Mouse (Mus musculus): ENCODE data around the gene Ssh3. TPM values are rescaled to one million over a fixed set of nuclear protein-coding genes. Genes with fewer than 3 reads are reported as not detected.
"Not testable (repeated sequence)": the region's sequence is repeated elsewhere in the genome, so short reads cannot be mapped to it uniquely, and the experiment has no call there.

The Ssh3 gene
- total RNA-seq, 2 experiments from 2014 or later = 2.8 to 3.4 TPM

DNA sequence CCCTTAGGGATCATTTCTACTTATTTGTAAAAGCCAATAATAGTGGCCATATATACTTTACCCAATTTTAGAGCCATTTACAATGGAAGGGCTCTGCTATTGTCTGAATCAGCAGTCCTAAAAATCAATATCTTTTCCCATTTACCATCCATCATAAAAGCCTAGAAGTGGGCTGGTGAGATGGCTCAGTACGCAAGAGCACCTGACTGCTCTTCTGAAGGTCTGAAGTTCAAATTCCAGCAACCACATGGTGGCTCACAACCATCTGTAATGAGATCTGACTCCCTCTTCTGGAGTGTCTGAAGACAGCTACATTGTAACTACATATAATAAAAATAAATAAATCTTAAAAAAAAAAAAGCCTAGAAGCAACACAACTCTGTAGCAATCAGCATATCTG, 20.3 kb downstream of the Ssh3 start:
- DNase-seq (ENCODE audit: low spot score) = not testable (repeated sequence)

GRCm38 (mm10) chr19:4247010-4247409, 22.0 kb downstream of the Ssh3 start:
- DNase-seq (ENCODE audit: low spot score) = no peak

DNA sequence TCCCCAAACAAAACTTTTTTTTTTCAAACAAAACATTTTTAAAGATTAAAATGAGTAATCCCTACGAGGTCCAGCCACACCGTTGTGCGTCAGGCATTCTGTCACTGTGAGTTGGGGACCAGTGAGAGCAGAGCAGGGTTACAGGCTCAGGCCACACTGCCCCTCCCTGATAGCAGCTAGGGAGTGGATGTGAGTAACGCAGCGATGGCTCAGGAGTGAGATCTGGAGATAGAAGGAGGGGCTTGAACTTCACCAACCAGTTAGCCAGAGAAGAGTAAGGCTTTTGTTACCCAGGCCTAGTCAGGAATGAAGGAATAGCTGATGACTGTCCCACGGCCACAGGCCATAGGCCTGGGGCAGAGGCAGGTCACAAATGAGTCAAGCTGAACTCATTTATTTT, 24.2 kb downstream of the Ssh3 start:
- DNase-seq (ENCODE audit: low spot score) = no peak

GRCm38 (mm10) chr19:4242416-4242815, 26.6 kb downstream of the Ssh3 start:
- DNase-seq (ENCODE audit: low spot score) = no peak

DNA sequence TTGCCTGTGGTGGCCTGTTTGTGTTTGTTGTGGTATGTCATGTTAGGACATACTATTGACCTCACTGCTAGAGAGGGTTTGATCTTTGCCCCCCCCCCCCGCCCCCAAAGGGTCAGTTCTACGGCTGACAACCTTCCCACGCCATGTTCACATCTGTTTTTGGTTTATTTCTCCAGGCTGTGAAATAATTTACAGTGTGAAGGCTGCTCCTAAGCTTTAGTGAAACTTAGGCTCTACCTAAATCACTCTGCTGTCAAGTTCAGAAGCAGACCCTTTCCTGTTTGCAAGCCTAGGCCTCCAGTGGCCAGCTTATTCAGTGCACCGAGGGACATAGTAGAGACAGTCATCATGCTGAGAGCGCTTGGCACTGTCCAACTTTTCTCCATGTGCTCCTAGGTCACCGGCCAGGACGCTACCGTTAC, 28.7 kb downstream of the Ssh3 start:
- no peak for DNase-seq (ENCODE audit: low spot score)

GRCm38 (mm10) chr19:4234548-4234947, 34.4 kb downstream of the Ssh3 start:
- DNase-seq (ENCODE audit: low spot score) = no peak

DNA sequence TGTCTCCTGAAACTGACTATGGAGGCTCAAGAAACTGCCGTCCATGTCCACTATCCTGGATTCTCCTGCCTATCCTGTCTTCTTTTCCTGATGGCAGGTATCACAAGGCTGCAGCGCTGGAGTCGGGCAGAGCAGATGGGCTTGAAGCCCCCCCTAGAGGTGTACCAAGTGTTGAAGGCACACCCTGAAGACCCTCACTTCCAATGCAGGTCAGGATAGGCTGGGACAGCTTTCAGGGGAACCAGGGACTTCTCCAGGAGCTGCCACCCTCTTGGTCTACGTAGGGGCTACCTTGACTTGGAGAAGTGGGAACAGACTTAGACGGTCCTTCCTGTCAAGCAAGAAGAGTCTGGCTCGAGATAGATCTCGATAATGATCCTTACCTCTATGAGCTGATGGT, 36.3 kb downstream of the Ssh3 start:
- no peak for DNase-seq (ENCODE audit: low spot score)

GRCm38 (mm10) chr19:4232186-4232572, 36.8 kb downstream of the Ssh3 start:
- DNase-seq (ENCODE audit: low spot score) = peak; percentile 66

DNA sequence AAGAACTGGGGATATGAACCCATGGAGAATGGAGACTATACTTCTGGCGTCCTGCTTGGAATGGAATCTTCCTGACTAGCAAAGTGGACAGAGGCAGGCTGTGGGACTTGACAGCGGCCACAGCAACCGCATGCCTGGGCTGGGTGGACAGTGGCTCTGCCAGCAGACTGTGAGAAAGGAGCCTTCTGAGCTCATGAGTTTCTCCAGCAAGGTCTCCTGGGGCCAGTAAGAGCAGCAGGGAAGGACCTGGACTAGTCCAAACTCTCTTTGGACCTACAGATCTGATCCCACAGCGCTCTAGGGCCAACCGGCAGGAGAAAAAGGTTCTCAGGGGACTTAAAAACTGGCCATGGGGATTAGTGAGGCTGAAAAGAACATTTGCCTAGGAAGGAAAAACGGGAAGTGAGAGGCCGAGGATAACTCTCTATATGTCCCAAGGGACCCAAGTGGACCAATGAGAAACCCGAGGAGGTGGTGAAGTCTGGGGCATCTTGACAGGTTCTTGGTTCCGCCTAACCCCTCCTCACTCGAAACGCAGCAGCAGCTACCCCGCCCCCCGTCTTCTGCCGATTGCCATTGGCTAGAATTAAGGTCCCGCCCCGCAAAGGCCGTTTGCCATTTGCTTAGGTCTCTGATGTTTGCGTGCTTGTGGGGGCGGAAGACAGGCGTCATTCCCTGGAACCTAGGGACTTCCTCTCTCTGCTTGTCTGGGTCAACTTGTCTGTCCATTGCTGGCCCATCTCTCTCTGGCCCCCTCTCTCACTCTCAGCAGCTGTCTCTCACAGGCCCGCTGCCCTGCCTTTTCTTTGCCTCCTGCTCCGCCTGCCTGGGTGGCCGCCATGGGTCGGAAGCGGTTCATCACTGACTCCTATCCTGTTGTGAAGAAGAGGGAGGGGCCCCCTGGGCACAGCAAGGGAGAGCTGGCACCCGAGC, 37.5 kb downstream of the Ssh3 start, which contains the start of gene Pold4:
Pold4 (plus strand) TSS at position 647 of the 933 bp plus-strand sequence.
- peak; percentile 99 for DNase-seq (ENCODE audit: low spot score)

DNA sequence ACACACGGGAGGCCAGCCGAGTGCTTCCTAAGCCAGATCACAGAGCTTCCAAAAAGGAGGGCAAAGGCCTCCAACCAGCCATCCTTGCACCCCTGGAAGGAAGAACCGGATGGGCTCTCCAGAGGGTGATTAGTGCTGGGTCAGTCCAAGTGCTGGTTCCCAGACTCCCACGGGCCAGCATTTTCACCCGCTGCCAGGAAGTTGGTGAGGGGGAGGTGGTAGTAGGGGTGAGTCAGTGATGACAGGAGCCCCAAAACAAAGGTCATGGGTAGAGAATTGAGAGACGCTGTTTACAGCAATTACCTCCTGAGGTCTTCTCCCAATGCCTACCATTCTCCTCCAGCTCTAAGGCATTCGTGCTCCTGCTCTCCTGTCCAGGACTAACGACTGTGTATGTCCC, 38.6 kb downstream of the Ssh3 start:
- no peak for DNase-seq (ENCODE audit: low spot score)

GRCm38 (mm10) chr19:4229451-4230076, 39.4 kb downstream of the Ssh3 start:
- no peak for DNase-seq (ENCODE audit: low spot score)

DNA sequence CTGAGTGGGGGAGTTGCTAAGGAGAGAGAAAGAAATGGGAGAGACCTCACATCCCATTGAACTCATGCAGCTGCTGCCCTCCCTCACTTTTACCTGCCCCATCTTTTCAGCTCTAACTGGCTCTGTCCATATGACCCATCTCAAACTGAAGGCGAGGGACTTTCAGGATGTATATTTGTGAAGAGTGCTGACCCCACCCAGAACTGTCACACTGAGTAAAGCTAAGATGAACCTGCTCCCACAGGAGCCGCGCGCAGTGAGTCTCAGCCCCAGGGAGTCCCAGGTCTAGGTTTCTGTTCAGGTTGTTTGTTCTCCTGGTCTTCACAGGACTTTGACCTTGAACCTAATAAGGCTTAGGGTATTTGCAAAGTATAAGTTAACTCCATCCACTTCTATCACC, 40.1 kb downstream of the Ssh3 start:
- DNase-seq (ENCODE audit: low spot score) = no peak

DNA sequence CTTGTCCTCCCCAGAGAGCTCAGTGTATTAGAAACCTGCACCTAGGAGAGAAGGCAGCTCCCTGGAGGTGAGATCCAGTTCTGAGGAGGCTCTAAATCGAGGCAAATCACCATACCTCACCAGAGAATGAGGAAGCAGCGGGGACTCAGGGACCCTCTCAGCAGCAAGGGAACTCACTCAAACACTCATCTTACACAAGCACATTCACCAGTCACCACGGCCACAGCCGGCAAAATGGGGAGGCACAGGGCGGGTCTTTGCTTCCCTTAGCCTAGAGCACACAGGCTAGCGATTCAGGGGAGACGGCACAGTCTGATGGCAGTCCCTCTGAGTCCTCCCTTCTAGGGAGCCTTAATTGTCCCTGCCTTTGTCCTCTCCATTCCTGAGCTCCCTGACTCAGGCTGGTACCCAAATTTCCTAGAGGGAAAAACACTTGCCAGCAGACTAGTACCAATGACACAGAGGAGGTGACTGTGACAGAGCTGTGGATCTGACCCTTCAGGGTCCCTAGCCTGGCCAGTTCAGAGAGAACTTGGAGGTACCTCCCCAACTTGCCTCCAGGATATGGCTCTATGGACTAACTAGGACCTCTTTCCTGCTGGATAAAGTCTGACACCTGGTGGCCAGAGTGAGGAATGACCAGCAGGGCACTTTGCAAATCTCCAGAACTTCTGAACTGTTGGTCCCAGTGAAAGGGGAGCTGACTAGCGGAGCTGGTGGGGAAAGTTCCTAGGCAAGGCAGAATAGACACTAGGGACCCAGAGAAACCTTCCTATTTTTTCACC, 40.9 kb downstream of the Ssh3 start:
- DNase-seq (ENCODE audit: low spot score) = peak; percentile 87

DNA sequence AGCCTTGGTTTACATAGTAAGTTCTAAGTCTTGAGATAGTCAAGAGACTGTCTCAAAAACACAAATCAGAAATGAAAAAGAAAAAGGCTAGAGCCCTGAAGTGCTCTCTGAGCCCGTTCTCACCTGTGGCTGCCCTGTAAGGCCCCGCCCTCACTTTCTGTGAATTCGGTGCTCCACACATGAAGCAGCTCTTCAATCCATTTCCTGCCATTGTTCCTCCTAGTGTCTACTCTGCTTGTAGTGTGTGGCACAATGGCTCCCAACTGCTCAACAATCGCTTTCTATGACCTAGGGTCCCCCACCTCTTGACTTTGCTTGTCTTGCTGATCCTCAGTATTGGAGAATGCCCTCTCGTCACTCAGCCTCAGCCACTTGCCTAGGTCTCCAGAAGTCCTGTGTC, 41.5 kb downstream of the Ssh3 start:
- no peak for DNase-seq (ENCODE audit: low spot score)

DNA sequence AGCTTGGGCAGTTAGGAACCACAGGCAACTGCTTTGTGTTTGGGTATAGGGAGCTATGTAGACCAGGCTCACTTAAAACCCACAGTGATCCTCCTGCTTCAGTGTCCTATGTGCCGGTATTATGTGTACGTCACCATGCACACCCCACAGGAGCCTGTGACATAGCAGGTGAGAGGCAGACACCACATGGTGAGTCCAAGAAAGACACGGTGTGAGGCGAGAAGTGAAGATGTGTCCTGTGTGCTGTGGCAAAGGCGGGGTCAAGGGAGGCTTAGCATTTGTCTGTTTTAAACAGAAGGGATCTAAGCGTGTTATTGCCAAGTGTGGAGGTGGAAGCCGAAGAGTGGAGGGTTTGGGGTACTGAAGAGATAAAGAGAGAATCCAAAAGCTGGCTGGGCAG, 42.2 kb downstream of the Ssh3 start:
- no peak for DNase-seq (ENCODE audit: low spot score)

DNA sequence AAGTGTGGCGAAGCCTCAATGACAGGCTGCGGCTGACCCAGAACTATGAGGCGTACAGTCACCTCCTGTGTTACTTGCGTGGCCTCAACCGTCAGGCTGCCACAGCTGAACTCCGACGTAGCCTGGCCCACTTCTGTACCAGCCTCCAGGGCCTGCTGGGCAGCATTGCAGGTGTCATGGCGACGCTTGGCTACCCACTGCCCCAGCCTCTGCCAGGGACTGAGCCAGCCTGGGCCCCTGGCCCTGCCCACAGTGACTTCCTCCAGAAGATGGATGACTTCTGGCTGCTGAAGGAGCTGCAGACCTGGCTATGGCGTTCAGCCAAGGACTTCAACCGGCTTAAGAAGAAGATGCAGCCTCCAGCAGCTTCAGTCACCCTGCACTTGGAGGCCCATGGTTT, 46.8 kb downstream of the Ssh3 start:
- DNase-seq (ENCODE audit: low spot score) = no peak

- DNase-seq (ENCODE audit: low spot score) = no peak
Measured at GRCm38 (mm10) chr19:4220957-4221743, 47.8 kb downstream of the Ssh3 start.

- DNase-seq (ENCODE audit: low spot score) = no peak
Measured at GRCm38 (mm10) chr19:4220416-4220815, 48.6 kb downstream of the Ssh3 start.

DNA sequence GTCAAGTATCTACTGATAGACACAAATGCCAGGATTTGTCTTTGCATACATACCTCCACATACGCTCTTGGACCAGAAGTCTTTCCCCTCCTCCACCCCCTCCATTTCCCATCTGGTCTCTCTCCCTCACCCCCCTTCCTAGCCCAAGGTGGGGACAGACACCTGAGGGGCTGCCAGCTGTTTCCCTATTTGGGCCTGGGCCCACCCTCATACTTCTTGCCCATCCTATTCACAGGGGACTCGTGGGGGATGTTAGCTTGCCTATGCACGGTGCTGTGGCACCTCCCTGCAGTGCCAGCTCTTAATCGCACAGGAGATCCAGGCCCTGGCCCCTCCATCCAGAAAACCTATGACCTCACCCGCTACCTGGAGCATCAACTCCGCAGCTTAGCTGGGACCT, 49.0 kb downstream of the Ssh3 start:
- DNase-seq (ENCODE audit: low spot score) = no peak

GRCm38 (mm10) chr19:4218784-4219183, 50.2 kb downstream of the Ssh3 start:
- DNase-seq (ENCODE audit: low spot score) = no peak

DNA sequence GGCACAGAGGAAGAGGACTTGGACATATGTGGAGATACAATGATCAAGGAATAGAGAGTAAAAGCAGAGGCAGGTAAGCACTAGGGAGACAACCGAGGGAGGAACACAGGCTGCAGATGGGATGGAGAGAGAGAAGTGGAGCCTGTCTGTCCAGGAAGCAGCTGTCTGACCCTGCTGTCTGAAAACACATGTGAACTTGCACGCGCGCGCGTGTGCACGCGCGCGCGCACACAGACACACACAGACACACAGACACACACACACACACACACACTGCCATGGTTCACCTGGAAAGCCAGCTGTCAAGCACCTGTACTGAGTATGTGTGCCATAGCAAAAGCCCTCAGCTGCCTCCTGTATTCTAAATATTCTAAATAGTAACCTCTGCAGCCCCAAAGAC, 50.7 kb downstream of the Ssh3 start:
- DNase-seq (ENCODE audit: low spot score) = no peak

All from gastrocnemius, adult 18-20 months (tissue).